Mouse (Mus musculus): Measurements from ENCODE around the gene Gm8439. TPM values are rescaled to one million over a fixed set of nuclear protein-coding genes. Genes with fewer than 3 reads are reported as not detected.

The Gm8439 gene
- total RNA-seq (2023), result not detected

GRCm38 (mm10) chr4:120588445-120588844 lies at the start of gene Gm8439:
TSS of gene Gm8439 (plus strand) at chr4:120588745.

GRCm38 (mm10) chr4:120569486-120570437 lies 18.8 kb upstream of the Gm8439 start, which contains the start of gene Ctps:
TSS of gene Ctps (minus strand) at chr4:120570276.

Other genes starting within 250 kb of the Gm8439 start
- gene Scmh1, start 183.5 kb upstream of the Gm8439 start, total RNA-seq (2023), result 10 to 100 TPM; 35.1 to 49.9 TPM
- gene Slfnl1, start 56.5 kb upstream of the Gm8439 start, total RNA-seq (2023), result 1 to 10 TPM in 1 of 2 experiments, under 1 TPM in 1; 0.62 to 1.2 TPM
- 10 to 100 TPM; 18.2 to 18.6 TPM for gene Ctps, start 18.5 kb upstream of the Gm8439 start, total RNA-seq (2023)
- gene Cited4, start 77.8 kb downstream of the Gm8439 start, total RNA-seq (2023), result not detected
- not detected for gene Kcnq4, start 159.9 kb downstream of the Gm8439 start, total RNA-seq (2023)
- gene Nfyc, start 242.8 kb downstream of the Gm8439 start, total RNA-seq (2023), result 10 to 100 TPM; 81.2 to 90.3 TPM